Mouse (Mus musculus) midbrain, embryonic 11.5 days (tissue): ENCODE data around the gene Ctnna3. TPM values are rescaled to one million over a fixed set of nuclear protein-coding genes. Genes with fewer than 3 reads are reported as not detected.

Source experiments
- ATAC-seq: fragments of 200-750 bp; cut with Nextera tagmentation; 2 replicates; pipeline ENCODE4 v1.8.0; 2017; ENCODE audit warnings: moderate TSS enrichment, moderate library complexity; ENCODE audit not compliant: low FRiP score
- DNase-seq: peaks from one replicate; pipeline ENCODE4 v3.0.0; 2015; ENCODE audit warnings: low spot score; ENCODE audit errors: missing footprints
- H3K27ac ChIP-seq: fragments of 300-500 bp; sonication (generic); 2 replicates; pipeline ENCODE4 v1.5.1; 2014; ENCODE audit warnings: low read depth, low read length
- H3K27me3 ChIP-seq: fragments of 300-500 bp; sonication (generic); 2 replicates; pipeline ENCODE4 v1.6.1; 2014; ENCODE audit warnings: mild to moderate bottlenecking, low read length, moderate library complexity, mixed read lengths; ENCODE audit not compliant: control insufficient read depth, insufficient read depth
- H3K36me3 ChIP-seq: fragments of 300-500 bp; sonication (generic); 2 replicates; pipeline ENCODE4 v1.6.1; 2014; ENCODE audit warnings: mild to moderate bottlenecking, low read length, moderate library complexity, mixed read lengths; ENCODE audit not compliant: control insufficient read depth, insufficient read depth
- H3K4me1 ChIP-seq: fragments of 300-500 bp; sonication (generic); 2 replicates; pipeline ENCODE4 v1.6.1; 2014; ENCODE audit warnings: low read length; ENCODE audit not compliant: control insufficient read depth, insufficient read depth
- H3K4me2 ChIP-seq: fragments of 300-500 bp; sonication (generic); 2 replicates; pipeline ENCODE4 v1.6.1; 2014; ENCODE audit warnings: mild to moderate bottlenecking, moderate library complexity
- H3K4me3 ChIP-seq: fragments of 300-500 bp; sonication (generic); 2 replicates; pipeline ENCODE4 v1.5.1; 2014; ENCODE audit warnings: low read depth, low read length
- H3K9ac ChIP-seq: fragments of 300-500 bp; sonication (generic); 2 replicates; pipeline ENCODE4 v1.6.1; 2014; ENCODE audit warnings: low read length
- H3K9me3 ChIP-seq: fragments of 300-500 bp; sonication (generic); 2 replicates; pipeline ENCODE4 v1.6.1; 2016; ENCODE audit warnings: low read length; ENCODE audit not compliant: control insufficient read depth
- WGBS: fragments of 180-500 bp; shearing (Covaris S2); extraction: QIAGEN DNeasy Blood & Tissue Kit; methylation state at CpG from one replicate; pipeline ENCODE4 v1.1.7; 2014; 5-methylcytosine and 5-hydroxymethylcytosine counted together
- polyA plus RNA-seq: library from polyadenylated mRNA; unstranded; fragments of >200 nt; fragmentation: Nextera tagmentation; extraction: Ambion mirVana; gene quantifications from 2 replicates; pipeline ENCODE4 v1.2.1, GENCODE M21; 2014

Gene Ctnna3
- polyA plus RNA-seq, 1 experiment from 2014 or later: not detected

DNA sequence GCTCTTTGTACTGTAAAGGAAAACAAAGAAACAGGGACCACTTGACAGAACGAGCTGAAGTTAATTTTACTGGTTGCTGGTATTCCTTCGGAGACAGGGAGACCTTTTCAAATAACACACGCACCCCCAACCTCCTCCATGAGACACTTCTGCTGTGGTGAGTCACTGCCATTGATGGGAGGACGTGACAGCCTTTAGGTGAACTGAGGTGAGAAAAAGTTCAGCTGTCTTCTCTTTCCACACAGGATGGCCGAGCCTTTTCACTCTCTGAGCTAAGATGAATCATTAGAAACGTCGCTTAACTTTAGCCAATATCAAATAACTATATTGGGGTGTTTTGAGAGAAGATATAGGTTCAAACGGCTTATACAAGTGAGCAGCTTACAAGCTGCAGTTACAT is 102.5 kb downstream of the Ctnna3 start:
- no peaks in the 10 kb centered on the region for H3K9me3 ChIP-seq
- DNase-seq: no peak
- H3K4me2 ChIP-seq: no peak overlapping the region
- WGBS: 86% methylated on average over 8 of the region's 8 CpGs
- no peak overlapping the region for H3K9ac ChIP-seq
- H3K27me3 ChIP-seq: no peaks in the 10 kb centered on the region
- H3K4me1 ChIP-seq: no peaks in the 10 kb centered on the region
- H3K4me3 ChIP-seq: no peak overlapping the region
- ATAC-seq: no peak
- no peak overlapping the region for H3K27ac ChIP-seq
- no peaks in the 10 kb centered on the region for H3K36me3 ChIP-seq

DNA sequence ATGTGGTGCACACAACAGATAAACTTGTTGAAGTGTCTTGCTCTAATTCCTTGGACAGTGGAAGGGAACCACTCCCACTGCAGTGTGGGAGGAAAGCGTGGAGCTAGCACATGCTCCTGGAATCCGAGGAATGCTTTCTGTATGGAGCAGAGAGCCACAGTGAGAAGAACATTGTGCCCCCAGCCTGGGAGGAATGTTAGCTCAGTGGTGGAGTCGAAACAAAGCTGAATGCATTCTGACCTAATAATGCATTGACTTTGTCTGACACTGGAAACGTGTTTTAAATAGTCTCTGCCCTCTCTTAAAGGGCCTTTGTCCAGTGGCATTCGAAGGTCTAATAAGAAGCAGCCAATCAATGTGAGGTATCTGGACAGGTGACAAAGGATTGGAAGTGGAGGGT is 111.9 kb downstream of the Ctnna3 start:
- Histone ChIP-seq H3K9ac (no peak overlapping the region), H3K36me3 (no peaks in the 10 kb centered on the region), H3K27ac (no peak overlapping the region), H3K4me1 (peaks cover 4% of the 10 kb centered on the region; the same call in 1 of the 2 replicates), H3K4me3 (no peak overlapping the region), H3K9me3 (no peaks in the 10 kb centered on the region), H3K4me2 (no peak overlapping the region), H3K27me3 (no peaks in the 10 kb centered on the region)
- 23% methylated on average over 5 of the region's 5 CpGs for WGBS
- DNase-seq (no peak), ATAC-seq (peak; percentile 67)

DNA sequence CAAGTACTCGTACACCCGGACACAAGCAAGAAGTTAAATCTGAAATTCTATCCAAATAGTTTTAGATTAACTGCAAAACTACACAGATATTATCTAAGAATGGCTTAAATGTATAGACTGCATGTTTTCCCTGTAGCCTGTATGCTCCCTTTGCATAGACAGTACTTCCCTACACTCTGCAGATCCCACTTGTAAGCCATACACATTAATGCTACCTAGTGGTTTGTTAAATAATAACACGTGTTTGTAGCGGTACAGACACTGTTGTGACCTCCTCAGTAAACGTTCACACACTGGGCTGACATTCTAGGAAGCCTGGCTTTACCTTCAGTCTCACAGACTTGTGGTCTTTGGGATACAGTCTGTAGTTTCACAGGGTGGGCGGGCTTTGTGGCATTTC is 112.6 kb downstream of the Ctnna3 start:
- H3K4me2 ChIP-seq: no peak overlapping the region
- H3K9ac ChIP-seq: no peak overlapping the region
- whole genome bisulfite sequencing: 70% methylated on average over 6 of the region's 6 CpGs
- no peaks in the 10 kb centered on the region for H3K36me3 ChIP-seq
- no peaks in the 10 kb centered on the region for H3K9me3 ChIP-seq
- peaks cover 4% of the 10 kb centered on the region; the same call in 1 of the 2 replicates for H3K4me1 ChIP-seq
- DNase-seq (no peak), ATAC-seq (no peak)
- H3K27ac ChIP-seq: no peak overlapping the region
- no peaks in the 10 kb centered on the region for H3K27me3 ChIP-seq
- no peak overlapping the region for H3K4me3 ChIP-seq

DNA sequence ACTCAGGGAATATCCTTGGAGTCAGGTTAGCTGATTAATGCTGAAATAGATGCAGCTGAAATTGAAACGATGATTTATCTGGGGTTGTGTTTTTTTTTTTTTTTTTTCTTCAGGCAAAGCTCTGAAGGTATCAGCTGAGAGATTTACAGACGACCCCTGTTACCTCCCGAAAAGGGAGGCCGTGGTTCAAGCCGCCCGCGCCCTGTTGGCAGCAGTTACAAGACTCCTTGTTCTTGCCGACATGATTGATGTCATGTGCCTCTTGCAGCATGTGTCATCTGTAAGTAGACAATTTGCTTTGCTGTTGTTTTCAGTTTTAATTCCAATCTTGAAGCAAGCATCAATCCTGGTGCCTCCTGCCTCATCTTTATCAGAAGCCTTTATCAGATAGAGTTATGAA is 136.8 kb downstream of the Ctnna3 start:
- DNase-seq (no peak), ATAC-seq (no peak)
- no peak overlapping the region for H3K4me2 ChIP-seq
- no peak overlapping the region for H3K9ac ChIP-seq
- H3K27ac ChIP-seq: no peak overlapping the region
- WGBS: 92% methylated on average over 8 of the region's 8 CpGs
- H3K4me1 ChIP-seq: no peaks in the 10 kb centered on the region
- H3K9me3 ChIP-seq: no peaks in the 10 kb centered on the region
- H3K36me3 ChIP-seq: no peaks in the 10 kb centered on the region
- H3K4me3 ChIP-seq: no peak overlapping the region
- no peaks in the 10 kb centered on the region for H3K27me3 ChIP-seq

DNA sequence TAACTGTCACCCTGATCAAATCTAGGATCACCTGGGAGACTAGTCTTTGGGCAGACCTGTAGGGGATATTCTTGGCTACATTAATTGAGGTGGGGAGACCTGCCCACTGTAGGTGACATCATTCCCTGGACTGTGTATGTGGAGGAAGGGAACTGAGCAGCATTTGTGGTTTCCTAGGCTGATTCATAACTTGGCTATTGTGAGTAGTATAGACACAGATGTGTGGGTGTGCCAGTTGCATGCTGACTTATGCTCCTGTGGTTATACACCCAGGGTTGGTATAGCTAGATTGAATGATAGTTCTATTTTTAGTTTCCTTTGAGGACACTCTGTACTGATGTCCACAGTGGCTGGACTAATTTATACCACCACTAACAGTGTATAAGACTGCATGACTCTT is 141.7 kb downstream of the Ctnna3 start:
- Histone ChIP-seq H3K36me3 (no peaks in the 10 kb centered on the region), H3K4me1 (no peaks in the 10 kb centered on the region), H3K9me3 (no peaks in the 10 kb centered on the region), H3K27me3 (no peaks in the 10 kb centered on the region), H3K4me3 (no peak overlapping the region), H3K4me2 (no peak overlapping the region), H3K27ac (no peak overlapping the region), H3K9ac (no peak overlapping the region)
- DNase-seq (no peak), ATAC-seq (no peak)

DNA sequence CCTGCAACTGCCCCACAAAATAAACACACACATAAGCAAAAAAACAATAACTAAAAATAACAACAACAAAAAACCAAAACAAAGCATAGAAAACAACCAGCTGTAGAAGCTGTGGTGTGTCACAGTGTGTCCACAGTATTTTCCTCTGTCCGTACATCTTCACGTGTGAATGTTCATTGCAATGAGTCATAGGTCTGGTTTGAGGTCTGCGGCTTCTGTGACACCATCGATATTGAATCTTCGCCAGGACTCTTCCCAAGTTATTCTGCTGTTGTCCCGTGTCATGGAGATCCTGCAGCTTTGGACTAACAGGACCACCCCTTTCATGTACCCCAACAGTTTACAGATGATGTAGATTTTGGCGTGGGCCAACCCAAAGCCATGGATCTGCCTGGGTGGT is 143.0 kb downstream of the Ctnna3 start:
- Histone ChIP-seq H3K4me3 (no peak overlapping the region), H3K9ac (no peak overlapping the region), H3K27ac (no peak overlapping the region), H3K36me3 (no peaks in the 10 kb centered on the region), H3K4me2 (no peak overlapping the region), H3K27me3 (no peaks in the 10 kb centered on the region), H3K4me1 (no peaks in the 10 kb centered on the region), H3K9me3 (no peaks in the 10 kb centered on the region)
- no peak for DNase-seq
- 90% methylated on average over 7 of the region's 7 CpGs for WGBS
- no peak for ATAC-seq

DNA sequence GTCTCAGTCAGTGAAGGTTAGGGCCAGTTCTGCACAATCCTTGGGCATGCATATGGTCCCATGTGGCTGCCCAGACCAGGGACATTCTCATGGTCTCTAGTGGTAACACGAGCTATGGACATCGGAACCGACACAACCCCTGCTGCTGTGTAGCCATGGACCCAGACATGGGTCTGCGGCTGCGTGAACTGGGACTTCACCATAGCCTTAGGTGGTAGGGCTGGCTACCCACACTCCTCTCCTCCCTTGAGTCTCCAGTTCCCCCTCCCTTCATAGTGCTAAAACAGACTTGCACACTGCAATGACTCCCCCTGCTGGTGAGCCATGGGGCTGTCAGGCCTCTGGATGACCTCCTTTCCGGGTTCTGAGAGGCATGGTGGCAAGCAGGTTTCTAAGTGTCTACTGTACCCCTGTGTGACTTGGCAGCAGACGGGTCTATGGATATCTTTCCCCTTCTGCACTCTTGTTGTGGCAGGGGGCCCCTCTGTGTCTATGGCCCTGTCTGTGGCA is 144.3 kb downstream of the Ctnna3 start:
- Histone ChIP-seq H3K4me1 (no peaks in the 10 kb centered on the region), H3K4me2 (no peak overlapping the region), H3K27me3 (no peaks in the 10 kb centered on the region), H3K9me3 (no peaks in the 10 kb centered on the region), H3K9ac (no peak overlapping the region), H3K4me3 (no peak overlapping the region), H3K27ac (no peak overlapping the region), H3K36me3 (no peaks in the 10 kb centered on the region)
- WGBS: 86% methylated on average over 7 of the region's 7 CpGs
- peak; percentile 46; the same call in 1 of the 2 replicates for ATAC-seq
- no peak for DNase-seq

DNA sequence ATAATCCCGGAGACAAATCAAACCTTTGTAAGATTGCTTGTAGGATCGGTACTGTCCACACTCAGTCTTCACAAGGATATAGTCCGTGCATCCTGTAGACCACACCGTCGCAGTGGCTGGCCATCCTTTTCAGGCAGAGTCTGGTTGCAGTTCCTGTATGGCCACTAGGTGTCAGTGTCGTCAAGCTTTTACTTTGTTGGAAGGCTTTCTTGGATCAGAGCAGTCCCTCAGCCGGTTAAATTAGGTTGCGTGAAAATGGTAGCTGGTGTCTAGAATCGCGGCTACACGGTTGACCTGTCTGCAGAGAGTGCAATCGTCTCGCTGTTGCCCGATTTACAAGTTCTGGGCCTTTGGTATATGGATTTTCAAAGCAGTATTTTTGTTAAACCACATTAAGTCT is 152.7 kb downstream of the Ctnna3 start:
- no peak overlapping the region for H3K4me3 ChIP-seq
- WGBS: 12% methylated on average over 14 of the region's 14 CpGs
- ATAC-seq (peak; percentile 79), DNase-seq (peak; percentile 99)
- no peak overlapping the region for H3K4me2 ChIP-seq
- H3K9me3 ChIP-seq: no peaks in the 10 kb centered on the region
- no peaks in the 10 kb centered on the region for H3K27me3 ChIP-seq
- H3K36me3 ChIP-seq: no peaks in the 10 kb centered on the region
- H3K9ac ChIP-seq: no peak overlapping the region
- no peak overlapping the region for H3K27ac ChIP-seq
- H3K4me1 ChIP-seq: no peaks in the 10 kb centered on the region

DNA sequence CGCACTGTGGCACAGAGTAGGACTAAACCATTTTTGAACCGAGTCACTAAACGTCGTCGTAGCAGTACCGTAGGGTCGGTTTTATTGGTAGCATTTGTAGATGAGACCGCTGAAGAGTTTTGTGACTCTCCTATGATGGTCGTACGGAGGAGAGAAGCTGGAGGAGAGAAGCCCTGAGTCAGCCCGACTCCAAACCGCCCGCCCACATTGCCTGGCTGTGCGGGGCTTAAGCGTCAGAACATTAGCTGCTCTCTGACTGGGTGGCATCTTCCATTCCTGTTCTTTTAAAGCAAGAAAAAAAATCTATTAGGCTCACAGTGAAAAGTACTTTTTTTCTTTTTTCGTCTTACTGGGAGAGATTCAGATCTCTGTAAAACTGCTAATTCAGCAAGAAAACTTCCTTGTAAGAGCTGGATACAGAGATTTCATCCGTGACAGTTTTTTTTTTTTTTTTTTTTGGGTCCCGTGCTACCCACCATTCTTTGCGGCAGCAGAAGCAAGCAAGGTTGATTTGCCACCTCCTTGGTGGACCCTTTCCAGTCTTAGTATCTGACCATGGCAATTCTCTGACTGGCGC is 154.0 kb downstream of the Ctnna3 start:
- H3K36me3 ChIP-seq: no peaks in the 10 kb centered on the region
- H3K9me3 ChIP-seq: no peaks in the 10 kb centered on the region
- no peaks in the 10 kb centered on the region for H3K27me3 ChIP-seq
- H3K27ac ChIP-seq: no peak overlapping the region
- H3K4me1 ChIP-seq: no peaks in the 10 kb centered on the region
- DNase-seq (no peak), ATAC-seq (no peak)
- H3K9ac ChIP-seq: no peak overlapping the region
- WGBS: 72% methylated on average over 20 of the region's 20 CpGs
- H3K4me3 ChIP-seq: no peak overlapping the region
- H3K4me2 ChIP-seq: no peak overlapping the region
